Mouse (Mus musculus) heart, postnatal 0 days (tissue): Measurements from ENCODE around the gene Hist1h2ab. TPM values are rescaled to one million over a fixed set of nuclear protein-coding genes. Genes with fewer than 3 reads are reported as not detected.
A peak's percentile ranks its signal among the peaks of the same experiment; 100 is the strongest.
"Not testable (repeated sequence)": the region's sequence is repeated elsewhere in the genome, so short reads cannot be mapped to it uniquely, and the experiment has no call there.

ENCODE experiments used
- ATAC-seq: fragments of 200-750 bp; cut with Nextera tagmentation; 2 replicates; pipeline ENCODE4 v1.8.0; 2017; ENCODE audit warnings: low read depth, moderate number of reproducible peaks, moderate library complexity; ENCODE audit not compliant: insufficient read depth
- DNase-seq: peaks from one replicate; pipeline ENCODE4 v3.0.0-alpha.2; 2016; ENCODE audit warnings: low spot score
- H3K27ac ChIP-seq: fragments of 300-500 bp; sonication (generic); 2 replicates; pipeline ENCODE4 v1.5.1; 2014; ENCODE audit warnings: low read depth, mild to moderate bottlenecking
- H3K27me3 ChIP-seq: fragments of 300-500 bp; sonication (generic); 2 replicates; pipeline ENCODE4 v1.6.1; 2014; ENCODE audit warnings: low read length, mixed read lengths; ENCODE audit not compliant: control insufficient read depth, insufficient read depth
- H3K36me3 ChIP-seq: fragments of 300-500 bp; sonication (generic); replicated peaks from 2 replicates; pipeline ENCODE4 v1.6.1; 2014; ENCODE audit warnings: low read length, mixed read lengths; ENCODE audit not compliant: control insufficient read depth, insufficient read depth
- H3K4me1 ChIP-seq: fragments of 300-500 bp; sonication (generic); 2 replicates; pipeline ENCODE4 v1.6.1; 2014; ENCODE audit warnings: antibody characterized with exemption; ENCODE audit not compliant: control insufficient read depth, insufficient read depth
- H3K4me2 ChIP-seq: fragments of 300-500 bp; sonication (generic); 2 replicates; pipeline ENCODE4 v1.6.1; 2014; ENCODE audit warnings: low read depth, mild to moderate bottlenecking, low read length, moderate library complexity
- H3K4me3 ChIP-seq: fragments of 300-500 bp; sonication (generic); 2 replicates; pipeline ENCODE4 v1.5.1; 2014; ENCODE audit warnings: low read depth, low read length
- H3K9ac ChIP-seq: fragments of 300-500 bp; sonication (generic); replicated peaks from 2 replicates; pipeline ENCODE4 v1.6.1; 2014; ENCODE audit warnings: low read depth, low read length, mixed read lengths
- H3K9me3 ChIP-seq: fragments of 300-500 bp; sonication (generic); replicated peaks from 2 replicates; pipeline ENCODE4 v1.6.1; 2016; ENCODE audit warnings: low read length; ENCODE audit not compliant: control insufficient read depth
- CTCF ChIP-seq: IDR thresholded peaks from 2 replicates; pipeline ENCODE4 v1.5.1; 2016; ENCODE audit warnings: antibody characterized with exemption, control low read depth, low read depth
- EP300 ChIP-seq: IDR thresholded peaks from 2 replicates; pipeline ENCODE4 v1.6.1; 2016; ENCODE audit warnings: antibody characterized with exemption, low read depth
- WGBS: fragments of 180-500 bp; shearing (Covaris S2); extraction: QIAGEN DNeasy Blood & Tissue Kit; methylation state at CpG from one replicate; pipeline ENCODE4 v1.1.7; 2014; 5-methylcytosine and 5-hydroxymethylcytosine counted together
- polyA plus RNA-seq: library from polyadenylated mRNA; unstranded; fragments of >200 nt; fragmentation: Nextera tagmentation; extraction: Ambion mirVana; gene quantifications from 2 replicates; pipeline ENCODE4 v1.2.1, GENCODE M21; 2015
- total RNA-seq: library from RNA; depleted of rRNA; stranded (reverse); fragments of >200 nt; gene quantifications from 2 replicates; pipeline ENCODE4 v1.2.3, GENCODE M21; 2014; ENCODE audit warnings: low replicate concordance

Gene Hist1h2ab
- total and polyA plus RNA-seq, 2 experiments from 2014 or later: 5.6 to 733 TPM

DNA sequence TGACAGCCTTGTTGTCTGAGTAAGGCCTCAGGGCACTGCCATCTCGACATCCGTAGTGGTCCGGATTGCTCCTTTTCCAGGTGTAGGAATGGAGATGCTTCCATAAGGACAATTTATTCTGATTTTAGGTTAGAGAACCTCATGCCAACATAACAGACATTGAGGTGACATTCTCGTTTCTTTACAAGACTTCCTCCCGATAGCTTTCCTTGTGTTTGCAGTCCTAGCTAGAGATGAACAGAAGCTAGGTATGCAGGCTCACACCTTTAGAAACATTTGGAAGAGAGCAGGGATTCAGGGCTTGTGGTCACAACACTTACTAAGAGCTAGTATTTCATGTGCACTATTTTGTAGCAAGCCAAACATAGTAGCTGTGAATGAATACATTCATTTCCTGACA, 7.7 kb upstream of the Hist1h2ab start:
- no peaks in the 10 kb centered on the region for H3K36me3 ChIP-seq
- DNase-seq: no peak
- TF ChIP-seq EP300: no peak
- TF ChIP-seq CTCF: no peak
- peaks cover 19% of the 10 kb centered on the region for H3K4me1 ChIP-seq
- H3K27ac ChIP-seq: no peak overlapping the region
- ATAC-seq: no peak
- H3K4me3 ChIP-seq: no peak overlapping the region
- no peaks in the 10 kb centered on the region for H3K27me3 ChIP-seq
- no peaks in the 10 kb centered on the region for H3K9me3 ChIP-seq
- no peak overlapping the region for H3K4me2 ChIP-seq
- WGBS: 81% methylated on average over 5 of the region's 5 CpGs
- H3K9ac ChIP-seq: no peak overlapping the region

GRCm38 (mm10) chr13:23743963-23744362, 7.0 kb upstream of the Hist1h2ab start:
- Histone ChIP-seq H3K4me1 (peaks cover 19% of the 10 kb centered on the region), H3K27ac (no peak overlapping the region), H3K4me2 (peak overlapping the region; percentile 60; the same call in 1 of the 2 replicates), H3K9ac (peak overlapping the region; percentile 46; the same call in 1 of the 2 replicates), H3K4me3 (peak overlapping the region; percentile 38; the same call in 1 of the 2 replicates), H3K27me3 (no peaks in the 10 kb centered on the region), H3K9me3 (no peaks in the 10 kb centered on the region), H3K36me3 (no peaks in the 10 kb centered on the region)
- DNase-seq (no peak), ATAC-seq (no peak)
- no peak for TF ChIP-seq EP300
- TF ChIP-seq CTCF: no peak
- WGBS: 50% methylated on average over 4 of the region's 4 CpGs

DNA sequence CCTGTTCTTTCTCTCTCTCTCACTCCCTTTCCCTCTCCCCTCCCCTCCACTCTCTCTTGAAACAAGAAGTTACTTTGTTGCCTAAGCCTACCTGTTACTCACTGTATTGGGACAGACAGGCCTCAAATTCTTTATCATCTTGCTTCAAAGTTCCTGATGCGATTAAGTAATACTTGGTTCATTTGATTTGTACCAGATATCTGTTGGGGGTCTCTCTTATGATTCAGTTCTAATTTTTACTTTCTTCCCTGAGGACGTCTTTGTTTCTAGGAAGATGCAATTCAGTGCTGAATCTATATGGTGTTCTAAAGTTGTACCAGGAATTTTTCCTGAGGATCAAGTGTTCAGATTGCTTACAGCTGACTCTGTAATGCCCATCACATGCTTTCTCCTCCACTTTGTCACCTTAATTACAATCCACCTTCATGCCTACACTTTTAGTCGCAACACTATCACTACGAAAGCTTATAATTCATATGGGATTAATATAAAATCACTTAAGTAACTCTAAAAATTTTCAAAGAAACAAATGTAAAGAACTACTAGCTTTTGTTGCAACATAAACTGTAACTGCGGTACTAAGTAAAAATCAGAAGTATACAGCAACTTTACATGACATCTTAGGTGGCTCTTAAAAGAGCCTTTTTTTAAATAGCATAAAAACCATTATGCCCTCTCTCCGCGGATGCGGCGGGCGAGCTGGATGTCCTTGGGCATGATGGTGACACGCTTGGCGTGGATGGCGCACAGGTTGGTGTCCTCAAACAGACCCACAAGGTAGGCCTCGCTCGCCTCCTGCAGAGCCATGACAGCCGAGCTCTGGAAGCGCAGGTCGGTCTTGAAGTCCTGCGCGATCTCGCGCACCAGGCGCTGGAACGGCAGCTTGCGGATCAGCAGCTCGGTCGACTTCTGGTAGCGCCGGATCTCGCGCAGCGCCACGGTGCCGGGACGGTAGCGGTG, 6.2 kb upstream of the Hist1h2ab start:
- TF ChIP-seq EP300 (no peak), CTCF (no peak)
- H3K4me1 ChIP-seq: peaks cover 19% of the 10 kb centered on the region
- DNase-seq (no peak), ATAC-seq (no peak)
- H3K9ac ChIP-seq: peak overlapping the region; percentile 46; the same call in 1 of the 2 replicates
- peak overlapping the region; percentile 59 for H3K27ac ChIP-seq
- no peaks in the 10 kb centered on the region for H3K9me3 ChIP-seq
- no peaks in the 10 kb centered on the region for H3K36me3 ChIP-seq
- H3K4me2 ChIP-seq: peak overlapping the region; percentile 60
- 3% methylated on average over 18 of the region's 36 CpGs for WGBS
- H3K27me3 ChIP-seq: no peaks in the 10 kb centered on the region
- peak overlapping the region; percentile 38 for H3K4me3 ChIP-seq

DNA sequence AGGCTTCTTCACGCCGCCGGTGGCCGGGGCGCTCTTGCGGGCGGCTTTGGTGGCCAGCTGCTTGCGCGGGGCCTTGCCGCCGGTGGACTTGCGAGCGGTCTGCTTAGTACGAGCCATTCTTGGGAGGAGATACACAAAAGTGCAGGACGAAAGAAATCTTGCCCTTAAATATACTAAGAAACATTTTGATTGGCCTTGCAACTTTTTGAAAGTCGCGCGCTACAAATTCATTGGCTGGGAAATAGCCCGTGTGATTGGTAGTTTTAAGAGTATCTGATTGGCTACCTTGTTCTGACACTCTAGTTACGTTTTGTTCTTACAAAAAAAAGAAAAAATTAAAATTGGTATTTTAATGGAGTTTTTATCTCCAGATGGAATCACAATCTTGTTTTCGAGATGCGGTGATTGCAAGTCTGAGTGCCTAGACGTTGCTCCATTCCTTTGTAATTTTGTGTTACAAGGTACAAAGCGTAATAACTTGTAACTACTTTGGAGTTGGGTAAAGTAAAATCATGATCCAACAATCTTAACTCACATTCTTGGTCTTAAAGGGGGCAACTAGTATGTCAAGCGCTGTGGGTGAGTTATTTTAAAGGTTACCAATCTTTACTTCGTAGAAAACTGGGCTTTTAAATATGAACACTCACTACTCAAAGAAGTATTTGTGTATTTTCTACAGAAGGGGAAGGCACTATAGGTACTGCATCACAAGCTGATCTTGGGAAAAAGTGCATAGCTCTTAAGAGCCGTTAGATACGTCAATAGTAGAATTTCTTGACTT, 5.4 kb upstream of the Hist1h2ab start, which contains the start of gene Hist1h3c:
Gene Hist1h3c (minus strand): TSS at position 222 of the 781 bp plus-strand sequence.
- DNase-seq: peak; percentile 96
- Histone ChIP-seq H3K4me2 (peak within 1 kb of the TSS; percentile 60), H3K9me3 (no peaks in the 10 kb centered on the region), H3K9ac (peak within 1 kb of the TSS; percentile 49), H3K27ac (peak within 1 kb of the TSS; percentile 98), H3K36me3 (no peaks in the 10 kb centered on the region), H3K27me3 (no peaks in the 10 kb centered on the region), H3K4me3 (peak within 1 kb of the TSS; percentile 38), H3K4me1 (peaks cover 16% of the 10 kb centered on the region; the same call in 1 of the 2 replicates)
- TF ChIP-seq CTCF (no peak), EP300 (0 out of 2 replicates have a peak, but pooled peaks have one; percentile 6)
- 2% methylated on average over 24 of the region's 28 CpGs for WGBS
- peak; percentile 60 for ATAC-seq

DNA sequence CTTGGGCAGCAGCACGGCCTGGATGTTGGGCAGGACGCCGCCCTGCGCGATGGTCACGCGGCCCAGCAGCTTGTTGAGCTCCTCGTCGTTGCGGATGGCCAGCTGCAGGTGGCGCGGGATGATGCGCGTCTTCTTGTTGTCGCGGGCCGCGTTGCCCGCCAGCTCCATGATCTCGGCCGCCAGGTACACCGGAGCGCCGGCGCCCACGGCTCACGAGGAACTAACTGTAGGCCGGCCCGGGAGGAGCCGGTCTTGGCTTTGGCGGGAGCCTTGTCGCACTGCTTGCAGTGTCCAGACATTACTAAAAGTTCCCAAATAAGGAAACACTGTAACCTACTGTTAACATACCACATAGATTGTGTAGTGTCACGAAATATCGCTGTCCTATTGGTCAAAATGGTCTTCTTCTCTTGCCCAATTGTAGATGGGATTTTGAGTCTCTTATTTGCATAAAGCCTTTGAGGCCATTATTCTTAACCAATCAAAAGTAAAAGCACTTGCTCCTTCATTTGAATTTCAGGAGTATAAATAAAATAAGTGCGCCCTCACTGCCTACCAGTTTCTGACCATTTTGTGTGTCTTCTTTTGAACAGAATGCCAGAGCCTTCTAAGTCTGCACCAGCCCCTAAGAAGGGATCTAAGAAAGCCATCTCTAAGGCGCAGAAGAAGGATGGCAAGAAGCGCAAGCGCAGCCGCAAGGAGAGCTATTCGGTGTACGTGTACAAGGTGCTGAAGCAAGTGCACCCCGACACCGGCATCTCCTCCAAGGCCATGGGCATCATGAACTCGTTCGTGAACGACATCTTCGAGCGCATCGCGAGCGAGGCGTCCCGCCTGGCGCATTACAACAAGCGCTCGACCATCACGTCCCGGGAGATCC, 4.5 kb upstream of the Hist1h2ab start, which contains the start of gene Hist1h2bb:
Gene Hist1h2bb (plus strand): TSS at position 534 of the 880 bp plus-strand sequence.
- H3K27ac ChIP-seq: peak within 1 kb of the TSS; percentile 98
- H3K9ac ChIP-seq: peak within 1 kb of the TSS; percentile 55
- WGBS: 1% methylated on average over 36 of the region's 58 CpGs
- peak within 1 kb of the TSS; percentile 38 for H3K4me3 ChIP-seq
- peak within 1 kb of the TSS; percentile 60 for H3K4me2 ChIP-seq
- peaks cover 11% of the 10 kb centered on the region; the same call in 1 of the 2 replicates for H3K4me1 ChIP-seq
- ATAC-seq: peak; percentile 86
- not testable (repeated sequence) for H3K27me3 ChIP-seq, H3K9me3 ChIP-seq, H3K36me3 ChIP-seq
- TF ChIP-seq EP300: peak; percentile 52; the same call in 1 of the 2 replicates
- DNase-seq: peak; percentile 99
